Mouse (Mus musculus): Measurements from ENCODE around the gene Ephb1. TPM values are rescaled to one million over a fixed set of nuclear protein-coding genes. Genes with fewer than 3 reads are reported as not detected.

Gene Ephb1
- polyA plus RNA-seq, 1 experiment from 2014 or later: 9.1 TPM

DNA sequence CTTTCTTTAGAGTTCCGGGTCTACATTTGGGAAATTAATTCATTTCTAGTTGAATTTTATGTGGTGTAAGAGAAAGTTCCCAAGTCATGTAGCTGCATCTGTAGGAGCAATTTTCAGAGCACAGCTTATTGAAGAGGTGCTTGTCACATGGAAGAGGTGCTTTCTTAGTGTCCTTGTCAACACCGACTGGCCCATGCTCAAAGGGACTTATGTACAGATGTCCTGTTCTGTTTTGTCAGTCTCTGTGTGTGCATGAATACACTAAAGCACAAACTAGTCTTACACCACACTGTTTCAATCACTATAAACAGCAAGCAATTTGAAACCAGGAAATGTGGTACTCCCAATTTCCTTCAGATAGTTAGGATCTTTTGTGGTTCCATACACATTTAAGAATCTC is 13.3 kb upstream of the Ephb1 start:
- H3K4me1 ChIP-seq: peaks cover 6% of the 10 kb centered on the region; the same call in 1 of the 2 replicates
- H3K27me3 ChIP-seq (ENCODE audit: poor library complexity, severe bottlenecking): 0 out of 2 replicates have a peak, but pooled peaks cover 2% of the 10 kb centered on the region
- 97% methylated on average over 2 of the region's 2 CpGs for WGBS
- no peaks in the 10 kb centered on the region for H3K36me3 ChIP-seq (replicated peaks)
- DNase-seq (ENCODE audit: extremely low spot score, low spot score): no peak
- H3K27ac ChIP-seq: no peak overlapping the region
- no peaks in the 10 kb centered on the region; the same call in 1 of the 2 replicates for H3K9me3 ChIP-seq
- no peak overlapping the region for H3K4me3 ChIP-seq

DNA sequence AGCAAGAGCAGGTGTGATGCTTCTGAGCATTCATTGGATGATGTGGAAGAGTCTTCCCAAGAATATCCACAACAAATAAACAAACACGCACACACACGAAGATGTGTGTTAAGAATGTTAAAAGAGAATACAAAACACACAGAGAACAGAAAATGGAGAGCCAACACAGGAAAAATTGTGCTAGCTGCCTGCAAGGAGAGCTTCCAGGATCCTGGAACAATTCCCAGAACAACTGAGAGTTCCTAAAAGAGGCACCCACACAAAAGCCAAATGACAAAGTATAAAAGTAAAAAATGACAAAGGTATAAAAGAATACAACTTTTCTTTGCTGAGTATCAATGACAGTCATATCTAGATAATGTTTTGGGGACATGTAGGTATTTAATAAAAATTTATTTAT is 11.0 kb upstream of the Ephb1 start:
- no peaks in the 10 kb centered on the region for H3K27me3 ChIP-seq (ENCODE audit: poor library complexity, severe bottlenecking)
- no peaks in the 10 kb centered on the region; the same call in 1 of the 2 replicates for H3K9me3 ChIP-seq
- H3K4me3 ChIP-seq: no peak overlapping the region
- H3K4me1 ChIP-seq: peaks cover 3% of the 10 kb centered on the region; the same call in 1 of the 2 replicates
- no peak overlapping the region for H3K27ac ChIP-seq
- no peak for DNase-seq (ENCODE audit: extremely low spot score, low spot score)
- 86% methylated on average over 2 of the region's 2 CpGs for WGBS
- H3K36me3 ChIP-seq (replicated peaks): no peaks in the 10 kb centered on the region

DNA sequence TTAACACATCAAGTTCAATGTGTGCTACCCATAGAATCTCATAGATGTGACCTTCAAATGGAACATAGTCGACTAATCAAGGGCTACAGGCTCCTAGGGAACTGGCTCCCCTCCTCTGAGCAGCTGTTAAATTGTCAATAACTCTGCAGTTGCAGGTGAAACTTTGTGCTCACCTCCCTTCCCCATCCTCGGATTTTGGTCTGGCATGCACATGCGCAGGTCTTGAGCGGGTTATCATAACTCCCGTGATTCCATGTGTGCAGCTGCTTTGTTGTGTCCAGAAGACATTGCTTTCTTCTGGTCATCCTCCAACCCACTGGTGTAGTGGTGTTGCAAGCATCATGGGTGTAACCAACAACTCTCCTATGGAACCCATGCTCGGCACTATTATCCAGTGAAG is 4.8 kb upstream of the Ephb1 start:
- no peak for DNase-seq (ENCODE audit: extremely low spot score, low spot score)
- H3K27me3 ChIP-seq (ENCODE audit: poor library complexity, severe bottlenecking): peaks cover 33% of the 10 kb centered on the region
- no peak overlapping the region for H3K4me3 ChIP-seq
- 93% methylated on average over 6 of the region's 6 CpGs for WGBS
- peaks cover 3% of the 10 kb centered on the region for H3K4me1 ChIP-seq
- H3K9me3 ChIP-seq: no peaks in the 10 kb centered on the region; the same call in 1 of the 2 replicates
- no peaks in the 10 kb centered on the region for H3K36me3 ChIP-seq (replicated peaks)
- no peak overlapping the region for H3K27ac ChIP-seq

DNA sequence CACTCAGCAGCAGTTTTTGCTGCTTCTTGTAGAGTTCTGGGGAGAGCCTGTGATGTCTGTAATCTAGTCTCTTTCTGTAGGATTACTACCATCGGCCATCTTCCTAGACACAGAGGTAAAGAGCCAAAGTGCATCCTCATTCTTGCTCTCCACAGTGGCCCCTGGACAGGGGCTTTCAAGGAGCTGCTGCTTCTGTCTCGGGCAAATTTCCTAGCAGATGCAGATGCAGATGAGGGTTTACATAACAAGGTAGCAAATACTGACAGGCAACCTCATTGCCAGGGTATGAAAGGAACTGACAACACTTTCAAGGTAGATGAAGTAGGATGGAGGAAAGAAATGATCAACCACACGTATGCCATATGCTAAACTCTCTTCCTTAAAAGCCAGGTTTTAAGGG is 4.2 kb upstream of the Ephb1 start:
- Histone ChIP-seq H3K27me3 (ENCODE audit: poor library complexity, severe bottlenecking) (peaks cover 39% of the 10 kb centered on the region), H3K27ac (no peak overlapping the region), H3K4me3 (no peak overlapping the region), H3K4me1 (peaks cover 9% of the 10 kb centered on the region), H3K36me3 (replicated peaks) (no peaks in the 10 kb centered on the region), H3K9me3 (no peaks in the 10 kb centered on the region; the same call in 1 of the 2 replicates)
- WGBS: 81% methylated on average over 3 of the region's 3 CpGs
- DNase-seq (ENCODE audit: extremely low spot score, low spot score): peak; percentile 9

DNA sequence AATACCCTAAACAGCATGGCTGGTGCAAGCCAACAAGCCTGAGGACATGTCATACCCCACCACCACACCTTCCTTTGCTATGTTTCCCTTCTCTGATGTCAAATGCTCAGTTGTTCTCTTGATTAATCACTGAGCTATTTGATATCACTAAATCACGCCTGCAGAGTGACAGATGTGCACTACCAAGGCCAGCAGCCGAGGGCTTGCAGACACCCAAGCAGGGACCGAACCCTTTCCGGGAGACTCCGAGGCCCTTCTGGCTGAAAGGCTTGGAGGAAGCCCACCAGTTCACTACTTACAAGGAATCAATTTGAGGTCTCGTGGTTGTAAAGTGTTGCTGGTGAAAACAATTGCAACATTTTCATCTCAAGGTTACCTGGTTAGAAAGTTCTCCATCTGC is 3.5 kb upstream of the Ephb1 start:
- Histone ChIP-seq H3K4me3 (no peak overlapping the region), H3K4me1 (peaks cover 16% of the 10 kb centered on the region), H3K27me3 (ENCODE audit: poor library complexity, severe bottlenecking) (peaks cover 46% of the 10 kb centered on the region), H3K36me3 (replicated peaks) (no peaks in the 10 kb centered on the region), H3K9me3 (no peaks in the 10 kb centered on the region), H3K27ac (no peak overlapping the region)
- DNase-seq (ENCODE audit: extremely low spot score, low spot score): peak; percentile 3
- WGBS: 89% methylated on average over 6 of the region's 6 CpGs

DNA sequence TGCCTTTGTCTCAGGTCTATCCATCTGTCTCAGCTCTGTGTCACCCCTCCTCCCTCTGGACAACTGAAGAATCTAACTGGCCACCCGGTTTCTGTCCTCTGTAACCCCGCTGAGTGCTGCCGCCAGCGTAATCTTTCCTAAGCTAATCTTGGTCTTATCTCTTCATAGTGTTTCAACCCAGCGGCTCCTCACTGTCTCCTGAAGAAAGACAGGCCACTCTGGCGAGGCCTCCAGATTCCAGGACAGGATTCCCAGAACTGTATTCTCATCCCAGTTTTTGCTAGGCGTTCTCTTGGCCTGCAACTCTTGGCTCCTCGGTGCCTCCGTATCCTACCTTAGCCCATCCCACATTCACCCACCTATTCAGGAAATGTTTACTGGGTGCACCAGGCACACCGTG is 2.0 kb upstream of the Ephb1 start:
- 85% methylated on average over 10 of the region's 10 CpGs for WGBS
- H3K27me3 ChIP-seq (ENCODE audit: poor library complexity, severe bottlenecking): peaks cover 61% of the 10 kb centered on the region
- peaks cover 31% of the 10 kb centered on the region for H3K4me1 ChIP-seq
- H3K27ac ChIP-seq: no peak overlapping the region
- H3K4me3 ChIP-seq: no peak overlapping the region
- peak; percentile 9 for DNase-seq (ENCODE audit: extremely low spot score, low spot score)
- H3K9me3 ChIP-seq: no peaks in the 10 kb centered on the region
- no peaks in the 10 kb centered on the region for H3K36me3 ChIP-seq (replicated peaks)

DNA sequence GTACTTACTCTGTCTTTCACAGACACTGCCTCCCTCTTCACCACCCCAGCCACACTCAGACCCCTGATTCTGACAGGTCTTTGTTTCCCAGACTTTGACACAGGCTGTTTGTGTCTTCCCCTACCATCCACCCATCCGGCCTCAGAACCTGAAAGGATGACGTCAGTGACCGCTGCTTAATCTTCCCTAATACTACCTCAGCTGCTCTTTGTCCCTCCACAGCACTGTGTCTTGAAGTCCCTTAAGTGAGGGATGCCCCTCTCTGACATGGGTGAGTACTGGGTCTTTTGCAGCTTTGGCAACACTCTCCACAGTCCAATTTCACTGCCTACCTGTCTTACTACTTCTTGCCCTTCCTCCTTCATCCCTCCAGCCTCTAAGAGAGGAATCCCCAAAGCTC is 1.2 kb upstream of the Ephb1 start:
- no peaks in the 10 kb centered on the region for H3K36me3 ChIP-seq (replicated peaks)
- H3K27me3 ChIP-seq (ENCODE audit: poor library complexity, severe bottlenecking): peaks cover 69% of the 10 kb centered on the region
- H3K9me3 ChIP-seq: no peaks in the 10 kb centered on the region
- H3K27ac ChIP-seq: no peak overlapping the region
- DNase-seq (ENCODE audit: extremely low spot score, low spot score): peak; percentile 11
- H3K4me3 ChIP-seq: no peak overlapping the region
- H3K4me1 ChIP-seq: peaks cover 34% of the 10 kb centered on the region
- WGBS: 47% methylated on average over 3 of the region's 3 CpGs

DNA sequence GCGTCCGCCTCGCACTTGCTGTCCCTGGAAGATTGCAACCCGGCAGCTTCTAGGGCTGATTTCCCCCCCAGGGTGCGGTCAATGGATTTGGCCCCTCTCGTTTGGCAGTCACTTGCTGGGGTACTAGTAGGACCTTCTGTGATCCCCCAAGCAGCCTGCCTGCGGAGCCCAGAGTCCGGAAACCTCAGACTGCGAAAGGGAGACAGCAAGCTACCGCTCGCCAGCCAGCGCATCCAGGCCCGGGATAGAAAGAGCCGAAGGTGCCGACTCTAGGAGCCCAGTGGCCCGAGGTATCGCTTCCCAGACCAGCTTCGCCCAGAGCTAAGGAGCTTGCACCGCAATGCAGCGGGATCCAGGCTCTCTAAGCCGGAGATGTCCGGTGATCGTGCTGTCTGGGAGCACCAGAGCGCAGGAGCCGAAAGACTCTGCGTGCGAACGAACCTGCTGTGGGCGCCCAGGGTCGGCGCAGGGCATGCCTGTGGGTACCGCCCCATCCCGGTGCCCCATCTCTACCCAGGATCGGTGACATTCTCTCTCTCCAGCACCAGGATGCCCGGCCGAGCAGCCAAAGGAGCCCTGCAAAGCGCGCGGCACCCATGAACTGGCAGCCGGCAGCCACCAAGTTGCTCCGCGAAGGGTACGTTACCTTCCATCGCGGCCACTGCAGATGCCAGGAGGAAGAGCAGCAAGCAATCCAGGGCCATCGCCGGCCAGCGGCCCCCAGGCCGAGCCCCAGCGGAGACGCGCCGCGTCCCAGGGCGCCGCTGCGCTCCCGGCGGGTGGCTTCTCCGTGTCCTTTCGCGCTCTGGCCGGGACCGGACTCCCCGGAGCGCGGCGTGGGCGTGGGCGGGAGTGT is 629 bp downstream of the Ephb1 start:
- Histone ChIP-seq H3K4me1 (peaks cover 34% of the 10 kb centered on the region), H3K27ac (peak overlapping the region; percentile 90), H3K36me3 (replicated peaks) (no peaks in the 10 kb centered on the region), H3K9me3 (no peaks in the 10 kb centered on the region), H3K4me3 (peak overlapping the region; percentile 82), H3K27me3 (ENCODE audit: poor library complexity, severe bottlenecking) (peaks cover 87% of the 10 kb centered on the region)
- under 1% methylated on average over 70 of the region's 70 CpGs for WGBS
- DNase-seq (ENCODE audit: extremely low spot score, low spot score): peak; percentile 69

DNA sequence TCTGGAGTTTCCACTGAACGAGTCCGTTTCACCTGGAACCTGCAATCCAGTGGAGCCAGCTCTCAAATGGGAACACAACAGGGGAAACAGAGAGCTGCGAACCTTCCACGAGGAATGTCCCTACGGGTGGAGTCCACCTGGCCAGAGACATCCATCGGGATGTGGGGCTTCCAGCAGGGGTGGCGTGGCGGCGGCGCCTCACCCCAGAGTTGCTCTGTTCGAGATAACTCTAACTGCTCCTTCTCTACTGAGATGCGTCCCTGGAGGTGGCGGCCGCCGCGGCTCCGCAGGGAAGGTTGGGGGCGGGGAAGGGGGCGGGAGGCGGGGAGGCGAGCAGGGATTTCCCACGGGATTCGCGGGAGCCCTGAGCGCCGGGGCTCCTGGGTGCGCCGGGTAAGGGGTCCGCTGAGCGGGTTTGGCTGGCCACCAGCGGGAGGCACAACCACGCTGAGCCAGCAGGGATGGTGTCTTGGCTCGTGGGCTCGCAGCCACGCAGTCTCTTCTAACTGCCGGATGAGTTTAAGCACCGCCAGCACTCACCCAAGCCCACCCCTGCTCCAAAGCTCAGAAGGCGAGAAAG is 1.3 kb downstream of the Ephb1 start:
- Histone ChIP-seq H3K4me3 (peak overlapping the region; percentile 82), H3K27me3 (ENCODE audit: poor library complexity, severe bottlenecking) (peaks cover 91% of the 10 kb centered on the region), H3K36me3 (replicated peaks) (no peaks in the 10 kb centered on the region), H3K27ac (peak overlapping the region; percentile 90), H3K4me1 (peaks cover 34% of the 10 kb centered on the region), H3K9me3 (no peaks in the 10 kb centered on the region)
- peak; percentile 31 for DNase-seq (ENCODE audit: extremely low spot score, low spot score)
- 0% methylated on average over 38 of the region's 38 CpGs for WGBS

DNA sequence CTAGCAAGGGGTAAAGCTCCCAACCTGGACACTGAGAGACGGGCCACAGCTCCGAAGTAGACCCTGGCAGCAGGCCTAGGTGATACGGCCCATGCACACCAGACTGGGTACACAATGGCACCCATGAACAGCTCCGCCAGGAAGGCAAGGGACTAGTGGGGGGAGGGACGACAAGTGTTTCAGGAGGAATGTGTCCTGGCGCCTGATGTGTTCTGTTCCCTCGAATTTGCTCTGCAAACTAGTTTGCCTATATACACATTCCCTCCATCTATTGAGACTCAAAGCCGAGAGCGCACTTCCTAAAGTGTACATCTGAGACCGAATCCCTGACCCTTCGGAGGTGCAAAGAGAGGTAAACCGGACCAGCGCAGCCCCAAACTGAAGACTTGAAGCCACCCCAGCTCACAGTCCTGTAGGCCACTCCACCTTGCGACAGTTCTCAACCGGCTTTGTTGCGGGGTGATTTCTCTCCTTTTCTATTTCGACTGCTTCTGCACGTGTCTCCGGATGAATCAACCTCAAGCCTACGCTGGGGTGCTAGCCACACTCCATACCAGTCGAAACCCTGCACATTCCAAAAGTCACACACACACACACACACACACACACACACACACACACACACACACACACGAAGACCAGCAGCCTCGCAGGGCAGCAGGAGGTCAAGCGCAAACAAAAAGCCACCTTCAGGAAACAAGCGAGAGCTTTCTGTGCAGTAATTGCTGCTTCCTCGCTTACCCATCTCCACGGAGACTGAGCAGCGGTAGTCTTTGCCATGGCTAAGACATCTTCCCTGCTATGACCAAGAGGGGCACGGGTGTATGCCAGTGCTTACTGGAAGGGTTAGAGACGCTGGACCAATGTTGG is 2.1 kb downstream of the Ephb1 start:
- peak overlapping the region; percentile 82 for H3K4me3 ChIP-seq
- peaks cover 34% of the 10 kb centered on the region for H3K4me1 ChIP-seq
- no peaks in the 10 kb centered on the region for H3K9me3 ChIP-seq
- peaks cover 96% of the 10 kb centered on the region for H3K27me3 ChIP-seq (ENCODE audit: poor library complexity, severe bottlenecking)
- 3% methylated on average over 30 of the region's 30 CpGs for WGBS
- DNase-seq (ENCODE audit: extremely low spot score, low spot score): peak; percentile 56
- H3K27ac ChIP-seq: peak overlapping the region; percentile 90
- no peaks in the 10 kb centered on the region for H3K36me3 ChIP-seq (replicated peaks)

DNA sequence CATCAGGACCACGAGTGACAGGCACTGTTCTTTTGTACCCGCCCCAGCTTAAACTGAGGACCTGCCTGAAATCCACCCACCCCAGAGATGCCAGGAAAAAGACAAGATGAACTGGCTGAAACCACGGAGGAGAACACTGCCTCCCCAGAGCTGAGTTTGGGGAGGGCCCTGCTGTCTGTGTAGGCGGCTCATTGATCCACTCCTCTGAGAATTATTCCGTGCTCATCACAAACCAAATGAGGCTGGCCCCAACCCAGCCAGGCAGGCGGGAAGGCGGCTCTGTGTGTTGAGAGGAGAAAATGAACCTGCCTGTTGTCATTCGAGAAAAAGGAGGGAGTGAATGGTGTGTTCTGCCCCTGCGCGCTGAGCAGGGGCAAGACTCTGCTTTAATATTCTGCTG is 2.8 kb downstream of the Ephb1 start:
- H3K27ac ChIP-seq: 0 out of 2 replicates have a peak overlapping the region, but pooled peaks have one; percentile 17
- WGBS: 11% methylated on average over 10 of the region's 10 CpGs
- H3K9me3 ChIP-seq: no peaks in the 10 kb centered on the region
- peaks cover 34% of the 10 kb centered on the region for H3K4me1 ChIP-seq
- no peak for DNase-seq (ENCODE audit: extremely low spot score, low spot score)
- H3K36me3 ChIP-seq (replicated peaks): no peaks in the 10 kb centered on the region
- H3K4me3 ChIP-seq: peak overlapping the region; percentile 82
- peaks cover 95% of the 10 kb centered on the region for H3K27me3 ChIP-seq (ENCODE audit: poor library complexity, severe bottlenecking)

DNA sequence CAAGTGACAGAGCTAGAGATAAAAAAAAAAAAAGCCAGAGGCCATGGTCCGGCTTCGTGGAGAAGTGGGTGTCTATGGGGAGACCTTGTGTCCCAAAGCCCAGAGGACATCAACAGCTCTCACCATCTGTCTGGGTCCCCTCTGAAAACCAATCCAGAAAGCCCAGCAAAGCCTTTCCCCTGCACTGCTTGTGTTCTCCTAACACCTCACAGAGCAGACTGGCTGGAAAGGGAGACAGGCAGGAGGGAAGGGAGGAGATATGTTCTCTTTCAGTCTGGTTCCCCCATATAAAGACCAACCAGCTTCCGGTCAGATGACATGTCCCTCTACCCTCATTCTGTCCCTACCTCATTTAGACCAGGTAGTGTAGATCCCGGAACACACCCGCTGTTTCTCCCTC is 3.3 kb downstream of the Ephb1 start:
- Histone ChIP-seq H3K36me3 (replicated peaks) (no peaks in the 10 kb centered on the region), H3K27me3 (ENCODE audit: poor library complexity, severe bottlenecking) (peaks cover 95% of the 10 kb centered on the region), H3K4me1 (peaks cover 34% of the 10 kb centered on the region), H3K9me3 (no peaks in the 10 kb centered on the region), H3K27ac (no peak overlapping the region), H3K4me3 (0 out of 2 replicates have a peak overlapping the region, but pooled peaks have one; percentile 82)
- DNase-seq (ENCODE audit: extremely low spot score, low spot score): peak; percentile 13
- WGBS: 60% methylated on average over 5 of the region's 5 CpGs

Data from forebrain, embryonic 10.5 days (tissue).